Mouse (Mus musculus) neural tube, embryonic 12.5 days (tissue): Measurements from ENCODE around the gene Art5. TPM values are rescaled to one million over a fixed set of nuclear protein-coding genes. Genes with fewer than 3 reads are reported as not detected.
A peak's percentile ranks its signal among the peaks of the same experiment; 100 is the strongest.

Experiments
- ATAC-seq: fragments of 200-750 bp; cut with Nextera tagmentation; 2 replicates; pipeline ENCODE4 v1.8.0; 2017; ENCODE audit warnings: low read depth, mild to moderate bottlenecking, moderate TSS enrichment, moderate library complexity; ENCODE audit not compliant: low FRiP score
- H3K27ac ChIP-seq: fragments of 300-500 bp; sonication (generic); 2 replicates; pipeline ENCODE4 v1.5.1; 2016
- H3K27me3 ChIP-seq: fragments of 300-500 bp; sonication (generic); replicated peaks from 2 replicates; pipeline ENCODE4 v1.6.1; 2016; ENCODE audit warnings: mild to moderate bottlenecking
- H3K36me3 ChIP-seq: fragments of 300-500 bp; sonication (generic); 2 replicates; pipeline ENCODE4 v1.6.1; 2016; ENCODE audit warnings: mild to moderate bottlenecking
- H3K4me1 ChIP-seq: fragments of 300-500 bp; sonication (generic); 2 replicates; pipeline ENCODE4 v1.6.1; 2016
- H3K4me2 ChIP-seq: fragments of 300-500 bp; sonication (generic); replicated peaks from 2 replicates; pipeline ENCODE4 v1.6.1; 2016; ENCODE audit warnings: mild to moderate bottlenecking
- H3K4me3 ChIP-seq: fragments of 300-500 bp; sonication (generic); 2 replicates; pipeline ENCODE4 v1.5.1; 2016
- H3K9ac ChIP-seq: fragments of 300-500 bp; sonication (generic); 2 replicates; pipeline ENCODE4 v1.6.1; 2016; ENCODE audit warnings: mild to moderate bottlenecking
- H3K9me3 ChIP-seq: fragments of 300-500 bp; sonication (generic); 2 replicates; pipeline ENCODE4 v1.6.1; 2016; ENCODE audit warnings: mild to moderate bottlenecking
- WGBS: fragments of 180-500 bp; shearing (Covaris S2); methylation state at CpG from one replicate; pipeline ENCODE4 v1.1.7; 2016; 5-methylcytosine and 5-hydroxymethylcytosine counted together
- polyA plus RNA-seq: library from polyadenylated mRNA; unstranded; fragments of >200 nt; fragmentation: Nextera tagmentation; extraction: Ambion mirVana; gene quantifications from 2 replicates; pipeline ENCODE4 v1.2.1, GENCODE M21; 2016

The Art5 gene
- 2.3 and 2.6 TPM in 2 replicates for polyA plus RNA-seq

- Histone ChIP-seq H3K36me3 (no peaks in the 10 kb centered on the region), H3K27me3 (no peaks in the 10 kb centered on the region), H3K9me3 (no peaks in the 10 kb centered on the region), H3K4me1 (peaks cover 6% of the 10 kb centered on the region), H3K4me2 (no peak within 1 kb of the TSS), H3K27ac (no peak within 1 kb of the TSS), H3K4me3 (no peak within 1 kb of the TSS), H3K9ac (no peak within 1 kb of the TSS)
- no peak for ATAC-seq
- WGBS = 78% methylated on average over 7 of the region's 7 CpGs
Observed at GRCm38 (mm10) chr7:102109171-102109570, at the start of gene Art5. Gene Art5, minus strand, starts transcription at chr7:102109489.

GRCm38 (mm10) chr7:102153691-102154090 lies 44.4 kb upstream of the Art5 start:
- ATAC-seq = no peak

DNA sequence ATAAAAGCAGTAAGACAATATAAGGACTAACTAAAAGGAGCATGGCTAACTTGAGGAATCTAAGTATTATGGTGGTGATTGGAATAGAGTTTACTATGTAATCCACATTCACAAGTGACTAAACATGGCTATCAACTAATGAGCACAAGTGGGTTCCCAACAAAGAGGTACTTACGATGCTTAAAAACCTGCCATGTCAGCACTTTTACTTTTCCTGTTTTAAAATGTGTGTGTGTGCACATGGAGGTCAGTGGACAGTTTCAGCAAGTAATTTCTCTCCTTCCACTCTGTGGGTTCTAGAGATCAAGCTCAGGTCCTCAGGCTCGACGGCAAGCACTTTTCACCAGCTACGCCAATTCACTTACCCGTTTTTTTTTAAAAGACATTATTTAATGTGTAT lies 28.6 kb upstream of the Art5 start:
- ATAC-seq = no peak
- Histone ChIP-seq H3K4me2 (no peak overlapping the region), H3K9ac (no peak overlapping the region), H3K36me3 (peaks cover 78% of the 10 kb centered on the region), H3K4me3 (no peak overlapping the region), H3K27ac (no peak overlapping the region), H3K4me1 (no peaks in the 10 kb centered on the region), H3K9me3 (no peaks in the 10 kb centered on the region), H3K27me3 (no peaks in the 10 kb centered on the region)
- WGBS = 99% methylated on average over 5 of the region's 5 CpGs

More at GRCm38 (mm10) chr7:102153691-102154090, 44.4 kb upstream of the Art5 start:
- Histone ChIP-seq H3K4me1 (no peaks in the 10 kb centered on the region), H3K27ac (no peak overlapping the region), H3K4me3 (no peak overlapping the region), H3K9me3 (no peaks in the 10 kb centered on the region), H3K9ac (no peak overlapping the region), H3K27me3 (no peaks in the 10 kb centered on the region), H3K36me3 (peaks cover 46% of the 10 kb centered on the region), H3K4me2 (no peak overlapping the region)
- WGBS = 95% methylated on average over 5 of the region's 5 CpGs

- no peaks in the 10 kb centered on the region for H3K9me3 ChIP-seq
- no peaks in the 10 kb centered on the region for H3K4me1 ChIP-seq
- H3K4me3 ChIP-seq = no peak overlapping the region
- peaks cover 80% of the 10 kb centered on the region for H3K36me3 ChIP-seq
- 89% methylated on average over 1 of the region's 1 CpGs for WGBS
- no peaks in the 10 kb centered on the region for H3K27me3 ChIP-seq
- no peak overlapping the region for H3K9ac ChIP-seq
- ATAC-seq = no peak
- no peak overlapping the region for H3K4me2 ChIP-seq
- H3K27ac ChIP-seq = no peak overlapping the region
Observed at GRCm38 (mm10) chr7:102137464-102137863, 28.2 kb upstream of the Art5 start.

- Histone ChIP-seq H3K4me3 (no peak overlapping the region), H3K27ac (no peak overlapping the region), H3K9ac (no peak overlapping the region), H3K27me3 (no peaks in the 10 kb centered on the region), H3K4me2 (no peak overlapping the region), H3K4me1 (no peaks in the 10 kb centered on the region), H3K36me3 (peaks cover 76% of the 10 kb centered on the region), H3K9me3 (no peaks in the 10 kb centered on the region)
- 92% methylated on average over 4 of the region's 4 CpGs for WGBS
- ATAC-seq = no peak
Observed at GRCm38 (mm10) chr7:102132395-102132794, 23.1 kb upstream of the Art5 start.

DNA sequence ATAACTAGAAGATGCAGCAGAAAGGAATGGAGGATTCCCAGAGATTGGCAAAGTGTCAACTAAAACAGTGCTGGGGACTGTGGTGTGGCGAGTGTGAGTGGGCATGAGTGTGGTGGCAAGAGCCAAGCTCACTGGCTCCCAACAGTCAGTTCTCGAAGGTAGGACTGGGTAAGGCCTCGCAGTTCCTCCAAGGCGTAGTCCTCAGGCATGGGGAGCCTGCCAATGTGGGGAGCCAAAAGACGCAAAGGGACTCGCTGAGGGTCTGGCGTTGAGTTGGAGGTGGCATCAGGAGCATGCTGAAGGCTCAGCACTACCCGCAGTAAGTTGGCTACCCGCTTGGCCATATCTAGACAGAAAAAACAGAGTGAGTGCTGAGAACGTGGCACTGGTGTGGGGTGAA lies 11.0 kb upstream of the Art5 start:
- no peaks in the 10 kb centered on the region for H3K9me3 ChIP-seq
- no peak overlapping the region for H3K27ac ChIP-seq
- H3K4me2 ChIP-seq = no peak overlapping the region
- H3K36me3 ChIP-seq = peaks cover 68% of the 10 kb centered on the region
- ATAC-seq = no peak
- H3K9ac ChIP-seq = no peak overlapping the region
- H3K4me1 ChIP-seq = no peaks in the 10 kb centered on the region
- 97% methylated on average over 10 of the region's 10 CpGs for WGBS
- H3K4me3 ChIP-seq = no peak overlapping the region
- H3K27me3 ChIP-seq = no peaks in the 10 kb centered on the region

DNA sequence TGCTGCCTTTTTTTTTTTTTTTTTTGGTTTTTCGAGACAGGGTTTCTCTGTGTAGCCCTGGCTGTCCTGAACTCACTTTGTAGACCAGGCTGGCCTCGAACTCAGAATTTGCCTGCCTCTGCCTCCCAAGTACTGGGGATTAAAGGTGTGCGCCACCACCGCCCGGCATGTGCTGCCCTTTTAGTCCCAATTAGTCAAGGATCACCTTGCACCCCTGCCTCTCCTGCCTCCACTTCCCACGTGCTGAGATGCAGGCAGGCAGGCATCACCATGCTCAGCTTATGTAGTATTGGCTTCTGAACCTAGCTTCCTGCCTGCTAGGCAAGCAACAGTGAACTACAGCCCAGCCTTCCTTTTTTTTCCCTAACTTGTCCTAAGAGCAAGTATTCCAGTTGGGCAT lies 8.1 kb upstream of the Art5 start:
- Histone ChIP-seq H3K27ac (no peak overlapping the region), H3K4me1 (no peaks in the 10 kb centered on the region), H3K4me3 (no peak overlapping the region), H3K4me2 (no peak overlapping the region), H3K9me3 (no peaks in the 10 kb centered on the region), H3K9ac (no peak overlapping the region), H3K36me3 (peaks cover 39% of the 10 kb centered on the region), H3K27me3 (no peaks in the 10 kb centered on the region)
- WGBS = 86% methylated on average over 6 of the region's 6 CpGs
- no peak for ATAC-seq

DNA sequence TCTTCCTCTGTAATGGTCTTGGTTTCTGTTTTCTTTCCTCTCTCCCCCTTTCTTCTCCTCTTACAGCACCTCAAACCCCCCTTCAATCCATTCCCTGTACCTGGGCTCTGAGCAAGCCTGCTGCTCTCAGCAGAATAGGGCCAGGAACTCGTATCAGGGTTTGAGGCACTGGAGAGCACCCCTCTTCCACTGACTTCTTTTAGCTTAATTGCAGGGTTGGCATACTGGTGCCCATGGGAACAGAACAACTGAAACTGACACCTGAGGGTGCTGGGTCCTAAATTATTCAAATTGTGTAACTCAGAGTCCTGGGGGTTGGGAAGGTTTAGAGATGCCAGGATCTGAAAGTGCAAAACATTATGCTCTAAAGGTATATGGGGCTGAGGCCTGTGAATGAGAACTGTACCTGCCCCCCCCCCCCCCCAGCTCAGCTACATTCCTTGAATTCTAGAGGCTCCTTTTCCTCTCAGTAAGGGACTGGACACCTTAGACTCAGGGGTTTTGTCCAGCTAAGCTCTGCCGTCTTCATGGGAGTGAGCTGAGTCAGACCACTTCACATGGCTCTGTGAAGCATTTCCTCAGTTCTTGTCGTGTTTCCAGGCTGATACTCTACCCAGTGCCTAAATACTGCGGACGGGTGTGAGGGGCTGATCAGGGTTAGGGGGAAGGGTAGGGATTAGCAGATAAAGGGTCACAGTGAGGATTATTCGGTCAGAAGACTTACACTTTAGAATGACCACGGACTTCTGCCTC lies 7.5 kb upstream of the Art5 start, which contains the start of gene Chrna10:
Gene Chrna10, minus strand, starts transcription at position 250 of the 753 bp plus-strand sequence.
- Histone ChIP-seq H3K36me3 (peaks cover 33% of the 10 kb centered on the region), H3K9ac (no peak within 1 kb of the TSS), H3K27ac (no peak within 1 kb of the TSS), H3K4me2 (no peak within 1 kb of the TSS), H3K27me3 (no peaks in the 10 kb centered on the region), H3K4me1 (no peaks in the 10 kb centered on the region), H3K9me3 (no peaks in the 10 kb centered on the region), H3K4me3 (no peak within 1 kb of the TSS)
- no peak for ATAC-seq
- WGBS = 60% methylated on average over 7 of the region's 7 CpGs

DNA sequence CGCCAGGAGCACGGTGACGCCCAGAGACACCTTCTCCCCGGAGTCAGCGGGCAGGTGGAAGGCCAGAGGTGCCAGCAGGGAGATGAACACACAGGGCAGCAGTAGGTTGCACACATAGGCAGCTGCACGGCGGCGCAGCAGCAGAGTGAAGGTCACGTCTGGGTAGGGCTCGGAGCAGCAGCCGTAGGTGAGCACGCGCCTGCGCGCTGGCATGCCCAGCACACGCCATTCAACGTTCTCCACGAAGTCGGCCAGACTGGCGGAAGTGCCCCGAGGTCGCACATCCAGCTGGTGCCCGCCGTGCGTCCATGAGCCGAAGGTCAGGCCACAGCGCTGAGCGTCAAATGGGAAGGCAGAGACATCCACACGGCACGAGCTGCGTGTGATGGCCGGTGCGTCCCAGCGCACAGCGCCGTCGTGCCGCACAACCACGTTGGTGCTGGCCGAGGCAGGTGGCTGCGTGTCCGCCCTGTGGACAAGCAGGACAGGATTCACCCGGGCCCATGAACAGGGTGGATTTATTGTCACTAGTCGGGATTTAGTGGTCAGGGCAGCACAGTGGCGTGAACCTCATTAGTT lies 4.0 kb upstream of the Art5 start:
- no peak overlapping the region for H3K27ac ChIP-seq
- H3K9me3 ChIP-seq = no peaks in the 10 kb centered on the region
- H3K4me3 ChIP-seq = no peak overlapping the region
- no peaks in the 10 kb centered on the region for H3K27me3 ChIP-seq
- ATAC-seq = no peak
- H3K4me1 ChIP-seq = no peaks in the 10 kb centered on the region
- H3K36me3 ChIP-seq = 0 out of 2 replicates have a peak, but pooled peaks cover under 1% of the 10 kb centered on the region
- H3K9ac ChIP-seq = no peak overlapping the region
- 85% methylated on average over 45 of the region's 45 CpGs for whole genome bisulfite sequencing
- H3K4me2 ChIP-seq = no peak overlapping the region

GRCm38 (mm10) chr7:102109746-102110145 lies 457 bp upstream of the Art5 start:
- Histone ChIP-seq H3K4me3 (no peak overlapping the region), H3K4me2 (no peak overlapping the region), H3K27ac (no peak overlapping the region), H3K9ac (no peak overlapping the region), H3K36me3 (no peaks in the 10 kb centered on the region), H3K9me3 (no peaks in the 10 kb centered on the region), H3K27me3 (no peaks in the 10 kb centered on the region), H3K4me1 (peaks cover 6% of the 10 kb centered on the region)
- no peak for ATAC-seq
- WGBS = 86% methylated on average over 4 of the region's 4 CpGs

- Histone ChIP-seq H3K36me3 (no peaks in the 10 kb centered on the region), H3K9me3 (no peaks in the 10 kb centered on the region), H3K4me1 (peaks cover 6% of the 10 kb centered on the region), H3K4me2 (no peak overlapping the region), H3K4me3 (no peak overlapping the region), H3K9ac (no peak overlapping the region), H3K27me3 (no peaks in the 10 kb centered on the region), H3K27ac (no peak overlapping the region)
- 85% methylated on average over 1 of the region's 1 CpGs for WGBS
- no peak for ATAC-seq
Observed at GRCm38 (mm10) chr7:102108206-102108605, 1.1 kb downstream of the Art5 start.

GRCm38 (mm10) chr7:102106700-102107141 lies 2.6 kb downstream of the Art5 start:
- H3K4me2 ChIP-seq = peak overlapping the region; percentile 57
- peak overlapping the region; percentile 40; the same call in 1 of the 2 replicates for H3K9ac ChIP-seq
- H3K9me3 ChIP-seq = no peaks in the 10 kb centered on the region
- H3K4me1 ChIP-seq = peaks cover 11% of the 10 kb centered on the region
- no peak overlapping the region for H3K27ac ChIP-seq
- H3K4me3 ChIP-seq = peak overlapping the region; percentile 22
- 24% methylated on average over 23 of the region's 23 CpGs for WGBS
- no peaks in the 10 kb centered on the region for H3K27me3 ChIP-seq
- ATAC-seq = no peak
- H3K36me3 ChIP-seq = no peaks in the 10 kb centered on the region
